Mouse (Mus musculus) brown adipose tissue, adult 24 weeks (tissue): ENCODE data around the gene 3110021N24Rik. TPM values are rescaled to one million over a fixed set of nuclear protein-coding genes. Genes with fewer than 3 reads are reported as not detected.

Experiments used
- polyA plus RNA-seq: library from polyadenylated mRNA; stranded (reverse); fragments of >200 nt; gene quantifications from 2 replicates; pipeline ENCODE4 v1.2.4, GENCODE M21; 2012; ENCODE audit not compliant: missing spikeins, insufficient read depth, insufficient read length

Gene 3110021N24Rik
- polyA plus RNA-seq, 1 experiment: not detected

Other genes with a start within 250 kb of the 3110021N24Rik start
- gene Prpf38a, start 140.3 kb upstream of the 3110021N24Rik start, polyA plus RNA-seq: 21.7 and 24.2 TPM in 2 replicates
- gene Orc1, start 140.2 kb upstream of the 3110021N24Rik start, polyA plus RNA-seq: not detected in 2 replicates
- 8.9 and 15.2 TPM in 2 replicates for gene Cc2d1b, start 99.7 kb upstream of the 3110021N24Rik start, polyA plus RNA-seq
- gene Zfyve9, start 61.1 kb downstream of the 3110021N24Rik start, polyA plus RNA-seq: 10.3 and 12.4 TPM in 2 replicates
- gene Btf3l4, start 114.0 kb downstream of the 3110021N24Rik start, polyA plus RNA-seq: 142 and 218 TPM in 2 replicates
- gene Txndc12, start 115.0 kb downstream of the 3110021N24Rik start, polyA plus RNA-seq: 55.8 and 58.7 TPM in 2 replicates
- gene Kti12, start 128.1 kb downstream of the 3110021N24Rik start, polyA plus RNA-seq: 15.4 and 16.7 TPM in 2 replicates
- gene A730015C16Rik, start 129.0 kb downstream of the 3110021N24Rik start, polyA plus RNA-seq: not detected in 2 replicates
- gene Rab3b, start 159.4 kb downstream of the 3110021N24Rik start, polyA plus RNA-seq: not detected in 2 replicates